Mouse (Mus musculus): ENCODE measurements around the gene Gm12216. TPM values are rescaled to one million over a fixed set of nuclear protein-coding genes. Genes with fewer than 3 reads are reported as not detected.

Gene Gm12216
- polyA plus RNA-seq, 1 experiment from 2014 or later: 0.89 TPM

Other genes starting within 250 kb of the Gm12216 start
- gene Il4, start 240.6 kb downstream of the Gm12216 start, polyA plus RNA-seq (2018): 0.53 to 1.6 TPM in 2 of 3 replicates, not detected in the other
- gene Il13, start 224.6 kb downstream of the Gm12216 start, polyA plus RNA-seq (2018): not detected in 3 replicates
- 13.3 to 30.3 TPM (median 19.0 TPM) in 3 replicates for gene Rad50, start 151.9 kb downstream of the Gm12216 start, polyA plus RNA-seq (2018)
- gene Il5, start 138.5 kb downstream of the Gm12216 start, polyA plus RNA-seq (2018): not detected in 3 replicates
- gene Irf1, start 89.2 kb downstream of the Gm12216 start, polyA plus RNA-seq (2018): 39.6 to 162 TPM (median 77.3 TPM) in 3 replicates
- gene Gm17334, start 86.1 kb downstream of the Gm12216 start, polyA plus RNA-seq (2018): not detected in 3 replicates
- gene Slc22a5, start 32.4 kb upstream of the Gm12216 start, polyA plus RNA-seq (2018): 6.8 to 9.4 TPM (median 9.2 TPM) in 3 replicates
- gene Slc22a21, start 121.1 kb upstream of the Gm12216 start, polyA plus RNA-seq (2018): 0.66 to 2.6 TPM (median 1.7 TPM) in 3 replicates
- gene Slc22a4, start 168.8 kb upstream of the Gm12216 start, polyA plus RNA-seq (2018): 2.7 to 8.2 TPM (median 6.2 TPM) in 3 replicates
- gene Pdlim4, start 209.8 kb upstream of the Gm12216 start, polyA plus RNA-seq (2018): 33.9 to 78.0 TPM (median 67.8 TPM) in 3 replicates
- 8.3 to 15.6 TPM (median 11.6 TPM) in 3 replicates for gene P4ha2, start 240.8 kb upstream of the Gm12216 start, polyA plus RNA-seq (2018)